Mouse (Mus musculus) kidney, adult 11 months (tissue): ENCODE results near the gene Trim25.
"Not testable (repeated sequence)": the region's sequence is repeated elsewhere in the genome, so short reads cannot be mapped to it uniquely, and the experiment has no call there.

ENCODE experiments used
- DNase-seq: peaks from one replicate; pipeline ENCODE4 v3.0.0; 2022

Gene Trim25

GRCm38 (mm10) chr11:88995616-88996015 is 3.6 kb upstream of the Trim25 start:
- DNase-seq, result no peak

GRCm38 (mm10) chr11:88996427-88996826 is 2.7 kb upstream of the Trim25 start:
- no peak for DNase-seq

- DNase-seq, result not testable (repeated sequence)
These were observed 1.8 kb upstream of the Trim25 start for GRCm38 (mm10) chr11:88997343-88997742.

- no peak for DNase-seq
These were observed 770 bp upstream of the Trim25 start for GRCm38 (mm10) chr11:88998406-88998805.

- DNase-seq, result peak; percentile 43
These were observed 749 bp downstream of the Trim25 start for GRCm38 (mm10) chr11:88999723-89000526.

- DNase-seq, result no peak
These were observed 1.3 kb downstream of the Trim25 start for GRCm38 (mm10) chr11:89000527-89000819.

GRCm38 (mm10) chr11:89001569-89001968 is 2.4 kb downstream of the Trim25 start:
- no peak for DNase-seq

GRCm38 (mm10) chr11:89002068-89002467 is 2.9 kb downstream of the Trim25 start:
- no peak for DNase-seq

- DNase-seq, result no peak
These were observed 3.4 kb downstream of the Trim25 start for GRCm38 (mm10) chr11:89002621-89003020.

GRCm38 (mm10) chr11:89003078-89003477 is 3.9 kb downstream of the Trim25 start:
- peak; percentile 54 for DNase-seq

GRCm38 (mm10) chr11:89003726-89004125 is 4.5 kb downstream of the Trim25 start:
- DNase-seq, result no peak

GRCm38 (mm10) chr11:89005473-89005872 is 6.3 kb downstream of the Trim25 start:
- no peak for DNase-seq

GRCm38 (mm10) chr11:89006404-89006803 is 7.2 kb downstream of the Trim25 start:
- DNase-seq, result no peak

GRCm38 (mm10) chr11:89007582-89007981 is 8.4 kb downstream of the Trim25 start:
- no peak for DNase-seq

- no peak for DNase-seq
These were observed 9.9 kb downstream of the Trim25 start for GRCm38 (mm10) chr11:89009066-89009465.

GRCm38 (mm10) chr11:89009496-89009895 is 10.3 kb downstream of the Trim25 start:
- DNase-seq, result no peak

GRCm38 (mm10) chr11:89012241-89012640 is 13.1 kb downstream of the Trim25 start:
- DNase-seq, result peak; percentile 87

- no peak for DNase-seq
These were observed 18.5 kb downstream of the Trim25 start for GRCm38 (mm10) chr11:89017514-89018182.

- DNase-seq, result no peak
These were observed 21.6 kb downstream of the Trim25 start for GRCm38 (mm10) chr11:89020681-89021305.

- DNase-seq, result no peak
These were observed 22.5 kb downstream of the Trim25 start for GRCm38 (mm10) chr11:89021687-89022086.

- DNase-seq, result no peak
These were observed 23.1 kb downstream of the Trim25 start for GRCm38 (mm10) chr11:89022120-89022731.

- DNase-seq, result no peak
These were observed 24.3 kb downstream of the Trim25 start for GRCm38 (mm10) chr11:89023477-89023876.

GRCm38 (mm10) chr11:89024181-89024881 is 25.2 kb downstream of the Trim25 start:
- DNase-seq, result peak; percentile 91
